Mouse (Mus musculus) lung, adult 2 months (tissue): ENCODE results near the gene Nmnat3.

Experiments
- CTCF ChIP-seq: fragments of 200-500 bp; IDR thresholded peaks from 2 replicates; pipeline ENCODE4 v1.5.1; 2011; ENCODE audit warnings: mild to moderate bottlenecking, low read length, control low read depth; ENCODE audit not compliant: insufficient read depth
- POLR2A ChIP-seq: fragments of 200-500 bp; IDR thresholded peaks from 2 replicates; pipeline ENCODE4 v1.6.1; 2011; ENCODE audit warnings: low read depth, mild to moderate bottlenecking, control low read depth, low read length, borderline replicate concordance; ENCODE audit errors: extremely low read depth

- no peak for TF ChIP-seq CTCF
- TF ChIP-seq POLR2A = no peak
Measured at GRCm38 (mm10) chr9:98430528-98430927, 143.3 kb downstream of the Nmnat3 start.
